Mouse (Mus musculus): ENCODE results near the gene Lypla2.

Lypla2 gene

GRCm38 (mm10) chr4:135918635-135919279 lies 53.7 kb downstream of the Lypla2 start:
- DNase-seq = no peak

All from lung, postnatal 10 days (tissue).